Comparison of ENCODE assay signal across 12 mouse cellular contexts in genomic region chr11:80417085-80417484, GRCm38 (mm10).
"Had no signal": no experiment of that assay in that cellular context is flagged by ENCODE, and none has a peak within 500 bp of the region (broad histone marks: within the 10 kb centered on the region; RNA-seq: fewer than 3 reads in every experiment).

No protein-coding gene starts in this region.

- H3K4me2 ChIP-seq: liver, embryonic 13.5 days; midbrain, embryonic 13.5 days had no signal

- H3K27ac ChIP-seq: kidney, postnatal 0 days; layer of hippocampus, adult 2 months; liver, embryonic 13.5 days; midbrain, embryonic 13.5 days; stomach, postnatal 0 days had no signal

- H3K27me3 ChIP-seq: liver, embryonic 13.5 days; midbrain, embryonic 13.5 days had no signal

- DNase-seq: kidney, postnatal 25 days; layer of hippocampus, adult 9-11 months; liver, embryonic 13.5 days; lung, adult 2 months; lung, postnatal 14 days; lung, postnatal 4 days; right cerebral cortex, postnatal 4 days; thymus, postnatal 25 days had no signal

- H3K4me3 ChIP-seq: layer of hippocampus, adult 2 months; liver, embryonic 13.5 days; midbrain, embryonic 13.5 days had no signal

- H3K9me3 ChIP-seq: liver, embryonic 13.5 days had no signal

- H3K4me1 ChIP-seq: midbrain, embryonic 13.5 days had no signal

- H3K9ac ChIP-seq: liver, embryonic 13.5 days; midbrain, embryonic 13.5 days had no signal
